Mouse (Mus musculus): ENCODE results near the gene Sgf29.

DNA sequence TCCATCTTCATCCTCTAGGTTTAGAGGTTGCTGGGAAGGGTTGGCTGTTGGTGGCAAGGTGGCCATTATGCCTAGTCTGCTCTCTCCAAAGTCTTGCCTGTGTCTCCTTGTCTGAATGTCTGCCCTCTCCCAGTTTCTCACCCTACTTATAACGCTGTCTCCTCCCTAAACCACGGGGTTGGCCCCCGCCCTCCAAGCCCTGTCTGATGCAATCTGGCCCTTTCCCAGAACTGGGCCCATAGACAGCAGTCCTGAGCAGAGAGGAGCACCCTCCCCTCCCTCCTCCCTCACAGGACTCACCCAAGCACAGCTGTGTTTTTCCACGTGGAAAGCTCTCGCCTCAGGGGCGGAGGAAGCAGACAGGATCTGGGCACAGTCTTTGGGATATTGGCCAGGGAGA is 23.7 kb upstream of the Sgf29 start:
- TF ChIP-seq CTCF (IDR thresholded peaks at IDR 0.05; ENCODE audit: low read depth, low read length) (no peak), POLR2A (IDR thresholded peaks at IDR 0.05; ENCODE audit: borderline replicate concordance, low read depth, low read length) (no peak)

Data from bone marrow macrophage, adult 2 months (primary cell).